Mouse (Mus musculus) cerebellum, adult 2 months (tissue): Measurements from ENCODE around the gene 1700013G24Rik. TPM values are rescaled to one million over a fixed set of nuclear protein-coding genes. Genes with fewer than 3 reads are reported as not detected.
A peak's percentile ranks its signal among the peaks of the same experiment; 100 is the strongest.

Source experiments
- DNase-seq, 2 experiments: peaks; one replicate each; pipeline ENCODE4 v3.0.0; 2021
- H3K27ac ChIP-seq: fragments of 200-500 bp; 2 replicates; pipeline ENCODE4 v1.5.1; 2012; ENCODE audit warnings: low read length, control low read depth, inconsistent platforms; ENCODE audit not compliant: insufficient read depth
- H3K27me3 ChIP-seq: fragments of 200-500 bp; 2 replicates; pipeline ENCODE4 v1.6.1; 2012; ENCODE audit warnings: inconsistent platforms, mild to moderate bottlenecking, low read length, moderate library complexity; ENCODE audit not compliant: control insufficient read depth, insufficient read depth
- H3K4me1 ChIP-seq: fragments of 200-500 bp; 2 replicates; pipeline ENCODE4 v1.6.1; 2011; ENCODE audit warnings: low read length; ENCODE audit not compliant: control insufficient read depth, insufficient read depth
- H3K4me3 ChIP-seq: fragments of 200-500 bp; replicated peaks from 2 replicates; pipeline ENCODE3; 2011; ENCODE audit warnings: mild to moderate bottlenecking, low read depth, low read length, control low read depth; ENCODE audit not compliant: insufficient read depth
- CTCF ChIP-seq: fragments of 200-500 bp; IDR thresholded peaks from 2 replicates; pipeline ENCODE4 v1.5.1; 2011; ENCODE audit warnings: low read depth, mild to moderate bottlenecking, control low read depth, low read length, moderate library complexity, borderline replicate concordance; ENCODE audit not compliant: insufficient read depth
- POLR2A ChIP-seq: fragments of 200-500 bp; IDR thresholded peaks from 2 replicates; pipeline ENCODE4 v1.6.1; 2011; ENCODE audit warnings: low read length, control low read depth, borderline replicate concordance; ENCODE audit not compliant: insufficient read depth
- WGBS: fragments of 180-500 bp; shearing (Covaris S2); methylation state at CpG from one replicate; pipeline ENCODE4 v1.1.7; 2018; 5-methylcytosine and 5-hydroxymethylcytosine counted together
- polyA plus RNA-seq: library from polyadenylated mRNA; depleted of rRNA; stranded (reverse); fragments of >200 nt; gene quantifications from 2 replicates; pipeline ENCODE4 v1.2.3, GENCODE M21; 2012

1700013G24Rik gene
- polyA plus RNA-seq, 1 experiment, result not detected

DNA sequence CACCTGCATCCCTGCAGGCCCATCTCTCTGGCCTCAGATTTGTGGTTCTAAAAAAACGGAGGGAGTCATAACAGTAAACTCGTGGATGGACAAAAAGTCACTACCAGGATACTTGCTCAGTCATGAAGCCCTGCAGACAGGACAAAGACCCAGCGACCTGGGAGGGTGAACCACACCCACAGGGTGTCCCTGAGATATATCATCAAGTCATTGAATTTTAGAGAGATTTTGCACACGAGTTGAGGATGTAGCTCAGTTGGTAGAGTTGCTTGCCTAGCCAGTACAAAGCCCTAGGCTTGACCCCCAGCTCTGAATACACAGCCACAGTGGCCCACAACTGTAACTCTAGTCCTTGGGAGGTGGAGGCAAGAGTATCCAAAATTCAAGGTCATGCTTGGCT, 8.1 kb downstream of the 1700013G24Rik start:
- WGBS, result 87% methylated on average over 4 of the region's 4 CpGs
- H3K27ac ChIP-seq, result no peak overlapping the region
- no peak for TF ChIP-seq CTCF
- no peak for TF ChIP-seq POLR2A

DNA sequence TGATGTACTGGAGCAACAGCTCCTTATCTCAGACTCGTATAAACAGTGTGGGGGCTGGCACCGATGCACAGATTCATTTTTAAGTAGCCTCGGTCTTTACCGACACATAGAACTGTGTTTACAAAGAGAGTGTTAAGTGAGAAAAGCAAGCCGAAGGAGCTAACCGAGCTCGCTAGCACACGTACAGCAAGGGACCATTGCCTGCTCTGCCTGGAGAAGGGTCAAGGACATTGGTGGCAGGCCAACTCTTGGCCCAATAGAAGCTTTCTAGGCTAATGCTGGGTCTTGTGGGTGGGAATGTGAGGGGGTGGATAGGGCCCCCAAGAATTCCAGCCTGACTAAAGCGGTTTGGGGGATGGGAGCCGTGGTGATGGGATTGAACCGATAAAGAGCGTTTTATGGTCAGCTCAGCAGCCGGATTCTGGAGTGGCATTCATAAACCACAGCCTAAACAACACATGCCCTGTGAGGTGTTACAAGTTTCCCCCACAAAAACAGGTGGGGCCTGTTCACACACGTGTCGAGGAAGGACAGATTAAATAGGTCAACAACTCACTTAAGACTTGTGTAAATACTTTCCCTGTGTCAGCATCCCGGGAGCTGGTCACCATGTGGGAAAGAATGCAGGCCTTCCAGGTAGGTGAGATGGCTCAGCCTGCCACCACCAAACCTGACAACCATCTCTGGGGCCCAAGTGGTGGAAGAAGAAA, 9.1 kb downstream of the 1700013G24Rik start:
- WGBS, result 92% methylated on average over 16 of the region's 16 CpGs
- no peak for DNase-seq
- H3K4me1 ChIP-seq, result no peaks in the 10 kb centered on the region
- H3K27me3 ChIP-seq, result no peaks in the 10 kb centered on the region
- H3K27ac ChIP-seq, result no peak overlapping the region
- no peak for TF ChIP-seq CTCF
- no peak for TF ChIP-seq POLR2A
- H3K4me3 ChIP-seq, result no peak overlapping the region

More for the DNA sequence above, 8.1 kb downstream of the 1700013G24Rik start:
- Histone ChIP-seq H3K4me3 (no peak overlapping the region), H3K4me1 (no peaks in the 10 kb centered on the region), H3K27me3 (no peaks in the 10 kb centered on the region)
- no peak for DNase-seq

DNA sequence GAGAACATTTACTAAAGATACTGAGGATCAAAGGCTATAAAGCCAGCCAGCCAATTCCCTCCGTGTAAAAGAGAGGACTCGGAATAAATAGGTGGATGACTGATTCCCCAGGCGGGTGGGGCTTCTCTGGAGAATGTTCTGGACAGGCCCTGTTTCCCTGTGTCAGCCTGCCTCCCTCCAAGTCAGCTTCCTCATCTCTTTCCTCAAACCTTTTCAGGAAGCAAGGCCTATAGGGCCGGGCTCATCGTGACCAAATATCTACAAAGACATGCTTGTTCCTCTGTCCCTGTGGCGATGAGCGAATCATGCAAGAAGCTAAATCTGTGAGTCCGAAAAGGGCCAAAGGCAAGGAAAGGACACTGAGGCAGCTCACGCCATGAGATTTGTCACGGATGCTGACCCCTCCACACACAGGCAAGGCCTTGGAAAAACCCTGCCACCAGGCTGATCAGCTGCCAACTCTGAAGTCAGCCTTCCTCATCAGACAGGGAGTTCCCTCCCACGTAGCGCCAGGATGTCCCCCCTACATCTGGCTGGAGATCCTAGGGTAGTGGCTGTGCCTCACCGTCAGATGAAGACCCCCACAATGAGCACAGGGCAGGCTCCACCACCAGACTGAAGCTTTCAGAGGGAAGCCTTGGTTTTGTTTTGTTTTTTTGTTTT, 12.2 kb downstream of the 1700013G24Rik start:
- Histone ChIP-seq H3K27ac (no peak overlapping the region), H3K4me1 (no peaks in the 10 kb centered on the region), H3K4me3 (no peak overlapping the region), H3K27me3 (no peaks in the 10 kb centered on the region)
- WGBS, result 70% methylated on average over 13 of the region's 13 CpGs
- DNase-seq, result no peak
- TF ChIP-seq CTCF, result no peak
- TF ChIP-seq POLR2A, result no peak

DNA sequence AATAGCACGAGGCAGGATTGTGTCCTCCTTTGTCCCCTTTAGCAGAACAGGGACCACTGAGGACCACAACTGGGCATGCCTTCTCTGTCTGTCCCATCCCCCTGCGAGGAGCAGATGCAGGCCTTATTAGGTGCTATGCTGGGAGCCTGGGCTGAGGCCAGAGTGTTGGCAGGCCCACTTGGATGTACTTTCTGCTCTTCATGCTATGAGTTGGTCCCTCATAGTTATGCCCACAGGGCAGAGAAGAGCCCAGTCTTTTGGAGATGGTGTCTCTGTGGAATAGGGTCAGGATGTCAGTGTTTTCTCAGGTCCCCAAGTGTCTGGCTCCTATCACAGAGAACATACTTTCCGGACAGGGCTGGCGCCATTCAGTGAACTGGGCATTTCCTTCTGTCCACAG, 13.9 kb downstream of the 1700013G24Rik start:
- 76% methylated on average over 4 of the region's 4 CpGs for WGBS
- Histone ChIP-seq H3K4me3 (no peak overlapping the region), H3K27ac (no peak overlapping the region), H3K4me1 (no peaks in the 10 kb centered on the region), H3K27me3 (no peaks in the 10 kb centered on the region)
- TF ChIP-seq CTCF (no peak), POLR2A (no peak)
- no peak for DNase-seq

DNA sequence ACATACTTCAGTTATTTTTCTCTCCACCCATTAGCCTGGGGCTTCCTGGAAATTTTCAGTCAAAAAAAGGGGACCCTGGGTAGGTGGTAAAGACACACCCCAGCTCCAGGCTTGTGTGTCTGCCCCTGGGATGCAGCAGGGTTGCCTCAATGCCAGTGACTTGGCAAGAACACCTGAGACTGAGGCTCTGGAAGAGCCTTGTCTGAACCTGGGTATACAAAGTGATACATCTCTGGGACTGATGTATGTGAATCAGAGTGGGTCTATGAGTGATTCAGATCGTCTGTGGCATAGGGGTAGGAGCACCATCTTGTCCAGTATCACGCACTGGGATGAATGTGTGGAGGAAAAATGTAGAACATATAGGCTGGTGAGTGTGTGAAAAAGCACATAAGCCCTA, 14.4 kb downstream of the 1700013G24Rik start:
- WGBS, result 89% methylated on average over 2 of the region's 2 CpGs
- DNase-seq, result no peak
- no peaks in the 10 kb centered on the region for H3K27me3 ChIP-seq
- H3K4me1 ChIP-seq, result no peaks in the 10 kb centered on the region
- H3K4me3 ChIP-seq, result no peak overlapping the region
- TF ChIP-seq CTCF, result no peak
- no peak for TF ChIP-seq POLR2A
- H3K27ac ChIP-seq, result no peak overlapping the region

DNA sequence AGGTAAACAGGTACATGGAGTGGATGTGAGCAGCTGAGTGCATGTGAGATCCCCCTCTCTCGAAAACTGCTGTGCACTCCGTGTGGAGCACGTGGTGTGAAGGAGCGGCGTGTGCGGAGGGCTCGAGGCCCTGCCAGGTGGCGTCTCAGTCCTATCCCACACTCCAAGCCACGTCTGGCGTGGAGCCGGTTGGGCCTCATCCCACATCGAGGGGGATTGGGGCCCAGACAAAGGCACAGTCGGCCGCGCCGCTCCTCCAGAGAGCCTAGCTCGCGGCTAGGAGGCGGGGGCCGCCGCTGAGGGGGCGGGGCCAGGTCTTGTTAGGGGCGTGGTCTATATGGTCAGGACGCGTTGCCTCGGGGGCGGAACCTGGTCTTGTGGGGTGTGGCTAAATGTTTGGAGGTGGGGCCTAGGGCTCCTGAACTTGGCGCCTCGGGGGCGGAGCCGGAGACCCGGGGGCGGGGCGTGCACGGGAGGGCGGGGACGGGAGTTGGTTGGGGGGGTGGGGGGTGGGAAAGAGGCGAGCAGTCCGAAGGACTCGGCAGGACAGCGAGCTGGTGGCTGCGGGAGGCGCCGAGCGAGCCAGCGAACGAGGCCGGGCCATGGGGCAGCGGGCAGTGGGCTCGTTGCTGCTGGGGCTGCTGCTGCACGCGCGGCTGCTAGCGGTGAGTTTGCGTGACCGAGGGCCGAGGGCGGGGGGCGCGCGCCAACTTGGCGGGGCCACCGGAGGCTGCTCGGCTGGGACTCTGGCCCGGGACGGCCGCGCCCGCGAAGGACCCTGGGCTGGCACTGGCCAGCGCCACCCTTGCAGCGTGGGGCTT, 15.4 kb downstream of the 1700013G24Rik start, which contains the start of gene Hspg2:
Gene Hspg2, plus strand, starts transcription at position 510 of the 821 bp plus-strand sequence.
- Histone ChIP-seq H3K4me1 (no peaks in the 10 kb centered on the region), H3K4me3 (peak within 1 kb of the TSS; percentile 41), H3K27ac (no peak within 1 kb of the TSS), H3K27me3 (no peaks in the 10 kb centered on the region)
- peak; percentile 67 to 74 for DNase-seq
- TF ChIP-seq POLR2A (no peak), CTCF (no peak)
- WGBS, result 2% methylated on average over 66 of the region's 72 CpGs

DNA sequence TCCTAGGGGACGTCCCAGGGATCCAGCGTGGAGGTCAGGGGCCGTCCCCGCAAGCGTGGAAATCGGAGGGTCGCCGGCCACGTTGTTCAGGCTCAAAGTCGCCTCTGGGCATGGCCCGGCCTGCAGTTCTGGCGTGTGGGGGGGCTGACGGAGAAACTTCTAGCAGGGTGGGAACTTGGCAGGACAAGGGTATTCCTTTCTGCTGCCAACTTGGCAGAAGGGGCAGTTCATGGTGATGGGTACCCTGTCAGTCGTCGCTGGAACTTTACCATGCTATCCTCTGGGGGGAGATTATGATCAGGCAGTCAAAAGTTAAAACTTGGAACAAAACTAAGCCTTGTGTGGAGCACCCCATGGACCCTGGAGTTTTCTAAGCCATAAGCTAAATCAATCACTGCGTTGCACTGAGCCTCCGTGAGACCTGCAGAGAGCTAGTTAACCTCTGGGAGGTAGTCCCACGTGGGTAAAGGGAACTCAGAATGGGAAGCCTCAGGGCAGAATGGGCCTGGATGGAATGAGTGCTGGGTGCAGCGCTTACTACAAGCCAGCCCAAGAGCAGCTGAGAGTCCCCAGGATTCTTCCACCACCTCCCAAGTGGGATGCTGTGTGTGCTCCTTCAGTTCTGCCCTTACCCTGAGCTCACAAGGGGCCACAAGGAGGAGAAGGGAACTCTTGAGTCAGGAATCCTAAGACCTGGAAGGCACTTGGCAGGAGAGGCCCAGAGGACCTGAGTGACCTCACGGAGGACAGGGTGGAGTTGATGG, 16.2 kb downstream of the 1700013G24Rik start:
- no peak for DNase-seq
- H3K27ac ChIP-seq, result no peak overlapping the region
- no peaks in the 10 kb centered on the region for H3K27me3 ChIP-seq
- peak overlapping the region; percentile 41 for H3K4me3 ChIP-seq
- WGBS, result 21% methylated on average over 20 of the region's 20 CpGs
- TF ChIP-seq POLR2A (no peak), CTCF (no peak)
- no peaks in the 10 kb centered on the region for H3K4me1 ChIP-seq
